Mouse (Mus musculus) layer of hippocampus, adult 8-10 months (tissue): ENCODE measurements around the gene Plcg1. TPM values are rescaled to one million over a fixed set of nuclear protein-coding genes. Genes with fewer than 3 reads are reported as not detected.
A peak's percentile ranks its signal among the peaks of the same experiment; 100 is the strongest.

ENCODE experiments used
- DNase-seq, 2 experiments: peaks; one replicate each; pipeline ENCODE4 v3.0.0; 2022; ENCODE audit warnings: low spot score in 2 of 2
- total RNA-seq, 4 experiments: library from RNA; stranded (reverse); gene quantifications; 2 replicates each; pipeline ENCODE4 v1.2.4; 2022

Plcg1 gene
- total RNA-seq, 4 experiments from 2014 or later: 103 to 107 (median 105) TPM

DNA sequence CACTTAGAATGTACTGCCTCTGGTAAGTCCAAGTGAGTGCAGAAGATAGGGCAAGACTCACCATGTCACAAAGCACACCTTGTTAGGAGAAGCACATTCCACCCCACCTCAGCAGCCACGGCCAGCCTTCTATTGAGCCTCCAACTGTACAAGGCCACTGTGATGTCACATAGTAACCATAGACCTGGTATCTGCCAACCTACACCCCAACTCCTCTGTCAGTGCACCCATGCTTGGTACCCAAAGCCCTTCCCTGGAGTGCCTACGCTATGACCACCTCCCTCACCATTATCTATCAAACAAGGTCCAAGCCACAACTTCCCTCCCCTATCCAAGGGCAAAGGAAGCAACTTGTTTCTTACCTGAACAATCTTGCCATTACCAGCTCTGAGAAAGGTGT, 37.9 kb downstream of the Plcg1 start:
- DNase-seq: no peak

DNA sequence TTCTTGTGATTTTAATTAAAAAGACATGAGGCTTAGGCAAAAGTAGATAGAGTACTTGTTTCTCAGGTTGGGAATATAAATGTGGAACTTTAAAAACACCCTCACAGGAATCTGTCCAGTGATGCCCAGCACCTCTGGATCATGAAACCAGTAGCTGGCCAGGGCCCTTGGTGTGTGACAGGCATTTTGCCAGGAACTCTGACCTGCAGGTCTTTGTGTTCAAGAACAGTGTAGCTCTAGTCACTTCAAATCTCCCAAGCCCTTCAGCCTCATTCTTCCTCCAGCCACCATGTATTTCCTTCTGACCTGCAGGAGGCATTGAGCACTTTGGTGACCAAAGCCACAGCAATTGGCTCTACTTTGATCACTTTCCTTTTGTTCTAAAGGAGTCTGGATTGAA, 39.3 kb downstream of the Plcg1 start:
- DNase-seq: no peak

DNA sequence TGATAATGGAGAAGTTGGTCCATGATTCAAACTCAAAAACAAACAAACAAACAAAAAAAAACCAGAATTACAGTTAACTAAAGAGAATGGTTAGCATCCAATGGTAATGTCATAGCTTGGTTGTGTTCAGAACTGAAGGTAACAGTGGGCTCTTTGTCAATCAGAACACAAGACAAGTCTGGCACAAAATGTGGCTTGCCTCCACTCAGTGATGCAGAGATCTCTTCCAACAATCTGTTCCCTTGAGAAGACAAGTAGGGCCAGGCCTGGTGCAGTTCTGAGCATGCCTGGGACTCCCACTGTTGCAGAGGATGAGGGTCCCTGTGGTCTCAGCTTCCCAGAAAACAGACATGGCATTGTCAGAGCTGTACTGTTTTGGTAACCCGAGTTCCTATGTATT, 39.8 kb downstream of the Plcg1 start:
- DNase-seq: no peak

DNA sequence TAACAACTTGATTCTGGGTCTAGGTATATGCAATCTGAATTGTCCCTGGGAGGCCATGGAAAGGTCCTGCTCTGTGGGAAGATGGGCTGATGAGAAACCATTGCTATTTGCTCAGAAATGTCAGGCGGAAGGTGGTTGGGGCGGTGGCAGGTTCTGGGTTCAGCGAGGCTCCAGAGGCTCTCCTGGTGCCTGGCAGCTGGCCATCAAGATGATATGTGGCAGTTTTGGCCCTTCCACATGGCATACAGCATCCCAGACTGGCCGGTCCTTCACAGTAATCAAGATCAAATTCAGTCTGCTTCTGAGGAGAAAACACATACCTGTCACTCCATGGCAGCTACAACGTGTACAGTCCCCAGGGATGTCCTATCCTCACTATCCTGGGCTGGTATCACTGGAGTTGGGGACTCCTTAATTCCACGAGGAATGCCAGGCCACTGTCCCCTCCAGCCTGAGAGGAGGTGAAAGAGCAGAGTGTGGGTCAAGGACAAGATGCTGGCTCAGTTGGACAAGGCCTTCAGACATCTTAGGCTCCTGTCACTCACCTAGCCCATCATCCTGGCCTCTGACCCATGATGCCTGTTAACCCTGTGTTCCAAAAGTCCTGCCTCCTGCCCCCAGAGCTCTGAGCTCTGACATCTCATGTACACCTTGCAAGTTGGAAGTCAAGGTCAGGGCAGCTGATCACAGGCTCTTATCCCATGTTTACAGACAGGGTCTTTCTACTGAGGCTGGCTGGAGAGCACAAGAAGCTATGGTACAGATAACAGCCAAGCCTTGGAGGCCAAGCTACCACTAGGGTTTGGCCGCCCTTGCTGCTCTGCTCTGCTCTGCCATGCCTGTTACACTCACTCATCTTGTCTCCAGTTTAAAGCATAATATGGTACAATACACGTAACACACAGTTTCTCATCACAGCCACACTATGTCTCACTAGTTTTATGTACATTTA, 40.5 kb downstream of the Plcg1 start:
- peak in 1 of 2 experiments; percentile 7 for DNase-seq

DNA sequence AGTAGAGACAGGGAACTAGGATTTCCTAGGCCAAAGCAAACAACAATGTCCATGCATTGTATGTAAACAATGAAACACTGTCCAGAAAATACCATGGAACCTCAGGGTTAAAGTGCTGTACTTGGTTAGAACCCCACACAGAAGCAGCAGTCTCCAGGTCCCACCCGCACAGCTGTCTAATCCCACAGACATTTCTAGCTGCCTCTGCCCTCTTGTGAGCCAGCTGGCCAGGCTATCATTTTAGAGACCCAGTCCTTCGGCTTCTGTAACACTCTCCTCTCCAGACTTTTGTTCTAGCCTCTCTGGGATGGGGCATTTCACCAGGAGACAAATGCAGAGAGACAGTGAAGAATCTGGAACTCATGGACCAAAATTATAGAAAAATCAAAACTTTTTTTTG, 46.9 kb downstream of the Plcg1 start:
- DNase-seq: no peak

DNA sequence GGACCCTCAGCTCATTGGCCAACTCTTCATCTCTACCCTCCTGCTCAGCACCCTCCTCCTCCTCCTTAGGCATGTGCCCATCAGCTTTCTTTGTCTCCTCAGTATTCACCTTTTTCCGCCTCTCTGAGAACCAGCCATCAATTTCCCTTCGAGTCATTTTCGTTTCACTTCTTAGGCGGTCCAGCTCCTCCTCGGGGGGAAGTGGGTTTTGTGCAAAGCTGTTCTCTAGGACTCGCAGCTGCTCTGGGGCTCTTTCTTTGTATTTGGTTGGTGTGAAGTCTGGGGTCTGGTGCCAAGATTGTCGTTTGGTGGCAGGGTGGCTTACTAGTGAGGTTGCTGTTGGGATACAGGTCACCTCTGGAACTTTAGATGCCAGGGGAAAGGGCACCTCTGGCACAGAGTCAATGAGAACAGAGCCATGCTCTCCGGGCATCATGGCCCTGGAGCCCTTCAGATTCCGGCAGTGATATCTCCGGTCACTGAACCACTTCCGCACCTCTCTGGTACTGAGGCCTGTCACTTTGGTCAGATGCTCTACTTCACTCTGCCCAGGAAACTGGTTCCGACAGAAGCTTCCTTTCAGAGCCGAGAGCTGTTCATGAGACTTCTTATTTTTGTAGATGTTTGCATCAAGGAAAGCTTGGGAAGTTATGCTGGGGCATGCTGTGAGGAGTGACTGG, 49.2 kb downstream of the Plcg1 start:
- no peak for DNase-seq

DNA sequence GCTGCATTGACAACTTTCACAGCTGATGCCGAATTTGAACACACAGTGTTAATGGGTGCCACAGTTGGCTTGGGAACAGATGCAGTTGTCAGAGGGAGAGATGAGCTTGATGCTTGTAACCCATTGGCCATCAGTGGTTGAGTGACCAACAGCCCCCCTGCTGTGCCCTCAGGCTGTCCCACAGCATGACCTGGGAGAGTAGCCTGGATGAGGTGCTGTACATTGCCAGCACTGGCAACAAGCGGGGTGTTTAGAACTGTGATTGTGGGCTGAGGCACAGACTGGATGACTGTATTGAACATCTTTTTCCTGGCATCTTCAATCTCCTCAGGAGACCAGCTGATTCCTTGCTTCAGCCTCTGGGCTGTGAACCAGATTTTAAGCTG, 49.7 kb downstream of the Plcg1 start:
- no peak for DNase-seq

DNA sequence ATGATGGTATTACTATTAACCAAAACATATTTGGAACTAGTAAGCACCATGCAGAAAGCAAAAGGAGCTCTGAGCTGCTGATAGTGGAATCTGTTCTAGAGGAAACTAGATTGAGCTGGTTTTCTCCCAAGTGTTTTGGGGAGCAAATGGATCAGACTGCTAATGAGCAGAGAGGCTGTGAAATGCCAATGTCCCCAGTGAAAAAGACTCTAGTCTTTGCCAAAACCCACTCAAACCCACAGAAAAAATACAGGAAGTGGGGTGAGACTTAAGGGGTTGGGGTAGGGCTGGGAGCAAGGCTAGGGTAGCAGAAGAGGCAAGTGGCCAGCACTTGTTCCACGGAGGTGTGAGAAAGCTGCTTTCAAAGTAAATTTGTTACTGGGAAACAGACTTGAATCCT, 55.2 kb downstream of the Plcg1 start:
- peak in 1 of 2 experiments; percentile 47 for DNase-seq

DNA sequence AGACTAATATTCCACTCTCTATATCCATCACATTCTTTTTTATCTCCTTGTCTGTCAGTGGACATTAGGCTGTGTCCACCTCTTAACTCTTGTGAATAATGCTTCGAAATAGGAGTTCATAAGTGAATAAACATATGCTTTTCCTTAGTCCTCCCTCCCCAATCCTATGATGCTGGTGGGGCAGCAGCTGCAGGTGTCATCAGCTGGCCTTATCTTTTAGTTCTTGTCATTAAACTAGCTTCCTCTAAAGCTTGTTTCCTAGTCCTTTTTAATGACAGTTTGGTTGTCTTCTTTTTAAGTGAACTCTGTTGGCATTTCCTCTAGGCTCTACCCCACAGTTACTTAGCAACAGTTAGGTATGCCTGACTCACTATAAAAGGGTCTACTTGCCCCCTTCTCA, 57.9 kb downstream of the Plcg1 start:
- DNase-seq: no peak

DNA sequence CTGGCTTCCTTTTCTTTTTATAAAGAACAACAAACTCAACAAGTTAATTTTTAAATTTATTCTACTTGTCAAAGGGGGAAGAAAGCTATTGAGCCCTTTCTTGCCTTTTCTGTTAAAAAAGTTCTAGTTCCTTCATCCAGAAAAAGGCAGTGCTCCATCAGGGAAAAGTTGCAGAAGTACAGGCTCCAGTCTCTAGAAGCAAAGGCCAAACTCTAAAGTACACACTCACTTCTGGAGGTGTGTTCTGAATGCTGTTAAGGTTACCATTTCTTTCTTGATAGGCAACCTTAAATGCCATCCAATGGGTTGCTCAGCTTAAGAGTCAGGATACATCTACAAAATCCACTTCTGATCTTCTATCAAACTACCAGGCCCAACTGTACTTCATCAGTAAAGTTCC, 58.6 kb downstream of the Plcg1 start:
- DNase-seq: no peak

DNA sequence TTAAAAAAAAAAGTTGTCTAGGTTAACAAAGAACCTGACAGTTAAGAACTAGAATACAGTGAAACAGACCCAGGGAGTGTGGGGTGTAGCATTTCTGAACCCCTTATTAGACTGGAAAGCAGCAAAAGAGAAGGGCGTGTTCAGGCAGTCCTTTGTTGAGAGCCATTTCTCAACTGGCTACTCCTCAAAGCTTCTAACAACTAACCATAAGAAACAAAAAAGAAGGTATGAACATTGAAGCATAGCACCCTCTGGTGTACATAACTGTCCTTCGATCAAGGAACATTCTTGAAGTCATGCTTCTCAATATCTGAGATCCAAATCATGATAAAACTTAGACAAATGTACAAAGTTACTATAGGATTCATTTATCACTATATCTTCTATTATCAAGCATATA, 62.0 kb downstream of the Plcg1 start:
- DNase-seq: no peak

DNA sequence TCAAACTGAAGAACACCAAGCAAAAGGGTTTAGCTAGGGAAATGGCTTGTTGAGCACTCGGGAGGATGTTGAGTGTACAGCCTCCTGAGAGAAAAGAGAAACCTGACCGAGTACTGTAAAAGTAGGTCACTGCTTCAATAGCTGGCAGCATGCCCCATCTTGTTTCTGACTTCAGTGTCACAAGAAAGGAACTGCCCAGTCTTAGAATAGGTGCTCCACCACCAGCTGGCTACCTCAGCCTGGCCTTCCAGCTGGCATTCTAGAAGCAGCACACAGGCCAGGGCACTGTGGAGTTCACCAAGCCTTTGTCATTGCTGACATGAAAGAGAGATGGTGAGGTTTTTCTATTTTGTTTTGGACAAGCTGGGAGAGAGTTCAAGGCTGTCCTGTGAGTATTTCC, 65.9 kb downstream of the Plcg1 start:
- peak; percentile 54 to 58 for DNase-seq

DNA sequence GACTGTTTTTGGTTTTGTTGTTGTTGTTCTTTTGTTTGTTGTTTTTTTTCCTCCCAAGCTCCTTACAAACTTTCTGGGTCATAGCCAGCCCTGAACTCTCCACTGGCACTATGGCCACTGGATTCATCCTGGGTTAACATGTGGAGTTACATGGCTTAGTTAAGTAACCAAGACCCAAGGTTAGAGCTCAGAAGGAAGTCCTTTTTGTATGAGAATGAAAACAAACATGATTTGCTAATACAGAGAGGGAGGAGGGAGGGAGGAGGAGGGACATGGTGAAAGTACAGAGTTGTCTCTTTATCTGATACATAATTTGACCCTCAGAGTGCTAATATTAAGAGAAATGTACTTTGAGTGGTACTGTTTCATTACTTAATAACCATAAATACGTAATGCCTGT, 67.1 kb downstream of the Plcg1 start:
- DNase-seq: no peak

DNA sequence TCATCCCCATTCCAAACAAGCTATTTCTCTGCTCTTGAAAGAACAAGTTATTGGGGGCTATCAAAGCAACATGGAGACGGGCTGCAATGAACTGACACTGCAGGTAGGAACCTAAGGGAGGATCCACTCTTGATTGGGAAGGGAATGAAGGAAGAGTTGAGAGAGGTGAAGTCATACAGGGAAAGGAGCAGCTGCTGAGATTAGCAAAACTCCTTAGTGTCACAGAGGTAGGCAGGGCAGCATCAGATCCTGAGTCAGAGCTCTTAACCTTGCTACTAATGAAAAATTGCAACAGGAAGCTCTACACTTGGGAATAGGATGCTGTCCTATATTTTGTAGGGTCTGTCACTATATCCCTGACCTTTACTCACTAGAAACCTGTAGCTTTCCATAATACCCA, 69.9 kb downstream of the Plcg1 start:
- DNase-seq: no peak

DNA sequence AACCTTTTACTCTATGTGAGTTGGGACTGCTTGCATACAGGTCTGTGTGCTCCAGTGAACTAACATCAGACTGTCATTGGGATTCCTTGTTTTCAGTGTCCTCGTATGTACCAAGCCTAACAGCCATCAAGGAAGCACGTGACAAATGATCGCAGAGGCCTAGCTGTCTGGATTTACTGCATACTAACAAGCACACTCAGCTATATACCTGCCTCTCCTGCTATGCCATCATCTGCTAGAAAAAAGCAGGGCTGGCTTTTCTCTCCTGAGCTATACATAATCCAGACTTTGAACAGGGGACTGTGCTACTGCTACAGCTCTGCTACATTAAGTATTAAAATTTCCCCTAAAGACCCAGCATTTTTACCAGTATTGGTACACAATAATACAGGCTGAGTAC, 71.2 kb downstream of the Plcg1 start:
- DNase-seq: no peak

DNA sequence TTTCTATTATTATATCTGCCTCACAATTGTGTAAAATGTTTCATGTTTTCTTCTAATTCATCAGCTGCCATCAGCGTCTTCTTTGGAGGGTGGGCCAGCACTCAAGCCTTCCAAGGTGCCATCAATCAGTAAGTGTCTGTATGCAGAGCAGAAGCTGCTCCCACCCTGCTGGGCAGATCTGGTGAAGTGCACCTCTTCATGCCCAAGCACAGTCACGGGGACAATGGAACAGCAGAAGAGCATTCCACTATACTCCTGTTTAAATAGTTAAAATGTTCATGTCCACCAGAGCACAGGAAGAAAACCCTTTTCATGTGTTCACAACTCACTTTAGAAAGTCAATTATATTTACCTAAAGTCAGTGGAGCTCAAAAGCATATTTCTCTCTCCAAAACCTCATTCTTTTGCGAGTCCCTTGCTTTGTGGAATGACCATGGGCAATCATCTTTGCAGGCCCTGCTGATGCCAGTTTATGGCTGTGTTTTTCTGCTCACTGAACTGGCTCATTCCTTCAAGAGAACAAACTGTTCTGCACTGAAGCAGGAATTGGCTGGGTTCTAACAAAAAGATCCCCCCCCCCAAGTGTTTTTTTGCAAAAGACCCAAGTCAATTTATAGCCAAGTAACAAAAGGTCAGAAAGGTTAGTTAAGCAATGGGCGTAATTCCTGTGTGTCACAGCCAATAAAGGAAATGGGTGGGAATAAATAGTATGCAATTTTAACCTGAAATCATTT, 73.9 kb downstream of the Plcg1 start:
- no peak for DNase-seq

DNA sequence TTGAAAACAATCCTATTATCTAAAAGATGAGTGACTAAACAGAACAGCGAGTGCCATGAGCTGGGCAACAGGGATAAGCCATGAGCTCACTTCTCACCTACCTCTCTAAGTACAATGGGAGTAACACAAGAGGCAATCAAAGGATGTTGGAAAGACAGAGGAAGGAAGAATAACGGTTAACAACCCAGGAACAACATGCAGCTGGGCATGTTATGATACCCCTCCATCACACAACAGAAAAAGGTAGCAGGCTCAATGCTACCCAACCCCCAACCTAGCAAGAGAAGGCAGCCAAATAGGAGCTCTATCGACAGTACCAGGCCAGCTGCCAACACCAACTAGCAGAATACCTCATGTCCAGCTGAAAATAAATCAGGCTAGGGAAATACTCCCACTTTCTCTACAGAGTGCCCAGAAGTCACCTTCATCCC, 75.0 kb downstream of the Plcg1 start:
- peak; percentile 29 to 46 for DNase-seq

DNA sequence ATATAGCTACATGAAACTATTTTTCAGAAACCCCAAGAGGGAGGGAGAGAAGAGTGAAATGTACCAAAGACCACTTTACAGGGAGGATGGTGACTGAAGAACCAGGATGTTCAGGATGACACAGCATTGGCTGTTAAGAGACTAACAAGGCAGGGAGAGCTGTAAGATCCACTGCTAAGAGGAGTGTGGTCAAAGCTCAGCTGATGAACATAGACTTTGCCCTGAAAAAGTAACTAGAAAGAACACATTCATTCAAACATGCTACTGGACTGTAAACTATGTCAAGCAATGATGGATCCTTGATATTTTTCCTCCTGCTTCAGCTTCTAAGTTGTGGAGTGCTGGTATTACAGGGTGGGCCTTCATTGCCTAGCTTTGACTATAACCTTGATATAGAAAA, 79.3 kb downstream of the Plcg1 start:
- DNase-seq: no peak

DNA sequence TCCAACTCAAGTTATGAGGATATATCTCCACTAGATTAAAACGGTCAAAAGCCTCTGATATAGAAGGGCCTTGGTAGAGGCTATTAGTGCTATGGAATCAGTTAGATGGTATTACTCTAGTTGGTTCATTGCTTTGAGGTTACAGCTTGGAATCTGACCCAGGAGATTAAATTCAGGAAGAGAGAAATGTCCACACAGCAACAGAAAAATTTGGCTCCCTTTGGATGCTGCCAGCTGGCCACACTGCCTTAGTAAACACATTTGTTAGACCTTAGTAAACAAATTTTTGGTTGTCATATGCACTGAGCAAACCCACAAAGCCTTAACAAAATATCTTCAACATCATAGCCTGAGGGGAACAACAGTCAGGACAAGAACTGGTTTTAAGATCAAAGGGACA, 79.7 kb downstream of the Plcg1 start:
- DNase-seq: no peak
